Mouse (Mus musculus) frontal cortex, postnatal 10 days (tissue): ENCODE measurements at regions not wholly inside any gene's neighbourhood (a gene's known extent, or its start where the extent isn't known, plus 50 kb on each side); places are given as distances from the start of the nearest gene placed in this dataset.
A peak's percentile ranks its signal among the peaks of the same experiment; 100 is the strongest.

Experiments
- DNase-seq, 2 experiments: peaks; one replicate each; pipeline ENCODE4 v3.0.0; 2022; ENCODE audit warnings: low spot score in 2 of 2, mixed read lengths in 1 of 2

DNA sequence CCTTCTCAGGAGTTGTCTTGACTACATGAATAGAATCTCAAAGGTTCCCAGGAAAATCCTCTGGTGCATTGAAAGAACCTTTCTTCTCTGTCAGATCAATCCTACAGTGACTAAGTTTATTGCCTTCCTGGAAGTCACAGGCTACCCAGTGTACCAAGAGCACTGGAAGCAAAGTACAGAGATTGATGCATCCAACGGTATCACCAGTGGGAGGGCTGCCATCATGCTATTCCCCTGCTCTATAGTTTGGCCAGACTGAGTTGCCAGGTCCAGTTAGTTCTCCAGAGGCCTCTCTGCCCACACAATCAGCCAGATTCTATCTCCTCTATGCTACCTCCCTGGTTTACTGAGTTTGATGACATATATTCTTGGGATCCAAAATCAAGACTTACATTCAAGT is 96.9 kb upstream of the Gm6657 start:
- DNase-seq = no peak

DNA sequence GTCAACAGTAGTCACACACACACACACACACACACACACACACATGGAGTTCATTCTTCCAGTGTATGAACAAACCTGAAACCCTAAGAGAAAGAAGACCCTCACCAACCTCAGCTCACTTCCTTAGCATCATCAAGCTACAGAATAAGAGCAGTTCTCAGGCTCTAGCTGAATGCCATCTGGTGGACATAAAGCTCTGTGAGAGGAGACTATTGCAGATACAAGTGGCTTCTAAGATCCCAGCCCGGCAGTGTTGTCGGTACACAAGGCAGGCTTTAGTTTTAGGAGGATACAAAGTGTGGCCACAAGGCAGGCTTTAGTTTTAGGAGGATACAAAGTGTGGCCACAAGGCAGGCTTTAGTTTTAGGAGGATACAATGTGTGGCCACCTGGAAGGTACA is 96.3 kb upstream of the Gm6657 start:
- no peak for DNase-seq

DNA sequence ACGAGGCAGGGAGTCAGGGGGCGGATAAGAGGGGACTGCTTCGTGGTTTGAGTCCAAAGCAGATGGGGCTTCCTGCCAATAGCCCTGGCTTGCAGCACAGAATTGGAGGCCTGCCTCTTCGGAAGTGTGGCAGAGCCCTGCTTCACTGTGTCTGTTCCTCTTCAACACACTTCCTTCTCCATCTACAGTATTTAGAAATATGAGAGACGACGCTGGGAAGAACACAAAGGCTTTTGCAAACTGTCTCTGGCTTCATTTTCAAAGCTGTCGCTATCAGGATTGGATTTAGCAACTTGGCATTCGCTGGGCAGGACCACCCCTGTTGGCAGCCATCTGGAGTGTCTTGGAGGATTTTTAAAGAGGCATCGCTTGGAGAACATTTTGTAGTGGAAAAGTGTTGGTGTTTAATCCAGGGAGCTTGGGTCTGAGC is 95.3 kb upstream of the Gm6657 start:
- DNase-seq = peak; percentile 72 to 78

DNA sequence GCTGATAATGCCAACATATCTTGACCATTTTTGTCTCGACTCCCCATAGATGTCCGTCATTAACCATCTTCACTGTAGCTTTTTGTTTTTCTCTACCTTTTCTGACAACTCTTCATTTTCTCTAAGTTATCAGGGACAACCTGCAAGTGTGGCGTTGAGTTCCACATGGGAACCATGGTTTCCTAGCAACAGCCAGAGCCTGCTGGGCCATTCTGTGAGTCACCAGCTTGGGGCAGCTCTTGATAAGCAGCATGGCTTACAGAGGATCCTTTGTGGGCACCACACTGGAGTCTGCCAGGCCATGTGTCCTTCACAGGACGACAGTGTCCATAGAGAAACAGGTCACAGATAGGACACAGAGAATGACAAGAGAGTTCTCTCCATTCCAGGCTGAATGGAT is 94.3 kb upstream of the Gm6657 start:
- DNase-seq = peak in 1 of 2 experiments; percentile 21

DNA sequence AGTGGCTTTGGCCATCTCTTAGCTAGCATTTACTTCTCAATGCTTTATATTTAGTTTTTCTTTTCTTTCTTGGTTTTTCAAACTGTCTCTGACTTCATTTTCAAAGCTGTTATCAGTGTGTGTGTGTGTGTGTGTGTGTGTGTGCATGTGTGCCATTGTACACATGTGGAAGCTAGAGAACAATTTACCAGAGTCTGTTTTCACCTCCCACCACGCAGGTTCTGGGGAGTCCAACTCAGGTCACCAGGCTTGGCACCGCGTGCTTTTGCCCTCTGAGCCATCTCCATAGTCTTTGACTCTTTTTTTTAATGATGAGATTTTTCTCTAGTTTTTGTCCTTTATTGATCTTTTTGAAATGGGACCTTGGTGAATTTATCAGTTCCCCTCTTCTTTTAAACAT is 93.3 kb upstream of the Gm6657 start:
- no peak for DNase-seq

DNA sequence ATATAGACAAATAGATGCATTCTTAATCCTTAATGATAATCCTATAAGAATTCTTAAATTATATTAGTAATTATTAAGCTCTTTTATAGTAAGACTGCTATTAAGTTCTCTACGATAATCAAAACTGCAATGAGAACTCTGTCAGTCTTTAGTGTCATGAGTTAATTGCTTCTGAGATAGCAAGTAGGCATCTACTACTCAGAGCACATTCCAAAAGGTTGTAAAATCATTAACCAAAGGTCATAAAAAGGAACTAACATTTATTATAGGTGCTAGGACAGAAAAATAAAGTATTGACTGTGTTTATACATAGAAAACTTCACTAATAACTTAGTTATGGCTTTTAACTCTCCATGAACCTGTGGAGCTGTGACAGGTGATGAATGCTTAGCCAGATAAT is 84.1 kb upstream of the Gm6657 start:
- DNase-seq = no peak

DNA sequence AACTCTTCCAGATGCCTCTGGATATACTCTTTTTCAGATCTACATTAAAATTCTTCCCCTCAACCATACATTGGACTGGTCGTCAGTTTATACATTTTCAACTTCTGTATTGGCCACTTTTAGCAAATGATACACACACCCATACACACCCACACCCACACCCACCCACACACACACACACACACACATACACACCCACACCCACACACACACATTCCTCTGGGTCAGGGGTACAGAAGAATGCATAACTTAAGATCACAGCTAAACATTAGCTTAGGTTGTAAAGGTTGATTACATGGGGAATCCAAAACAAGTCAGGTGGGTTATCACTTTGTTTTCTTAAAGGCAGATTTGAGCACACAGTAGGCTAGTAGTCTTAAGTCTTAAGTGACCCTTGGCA is 75.9 kb upstream of the Gm6657 start:
- DNase-seq = no peak

DNA sequence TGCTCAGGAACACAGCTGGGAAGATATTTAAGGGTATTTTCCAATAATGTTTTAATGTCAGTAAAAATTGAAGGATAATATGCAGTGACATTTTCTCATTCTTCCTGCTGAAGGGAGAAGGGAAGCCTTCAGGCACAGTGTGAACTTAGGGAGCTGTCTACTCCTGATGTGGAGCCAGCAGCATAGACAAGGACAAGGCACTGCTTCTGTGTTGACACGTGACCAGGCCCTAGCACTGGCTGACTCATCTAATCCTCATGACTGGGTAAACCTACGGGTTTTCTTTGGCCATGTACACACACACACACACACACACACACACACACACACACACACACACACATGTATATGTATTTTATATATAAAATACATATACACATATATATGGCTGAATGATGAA is 74.8 kb upstream of the Gm6657 start:
- no peak for DNase-seq

DNA sequence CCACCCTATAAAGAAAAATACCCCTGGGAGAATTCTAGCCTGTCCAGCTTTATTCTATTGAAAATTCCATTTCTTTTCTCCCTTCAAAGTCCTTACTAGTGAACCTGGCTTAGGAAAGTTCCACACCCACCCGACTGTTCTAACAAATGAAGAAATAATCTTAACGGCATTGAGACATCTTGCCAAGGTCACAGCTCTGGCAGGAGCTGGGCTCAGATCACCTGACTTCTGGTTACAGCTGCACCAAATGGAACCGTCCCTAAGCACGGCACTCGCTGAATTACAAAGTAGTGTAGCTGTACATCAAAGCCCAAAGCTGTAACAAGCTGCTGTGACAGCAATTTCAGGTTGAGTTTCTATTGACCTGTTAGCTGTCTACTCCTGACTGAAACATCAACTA is 74.2 kb upstream of the Gm6657 start:
- DNase-seq = no peak

DNA sequence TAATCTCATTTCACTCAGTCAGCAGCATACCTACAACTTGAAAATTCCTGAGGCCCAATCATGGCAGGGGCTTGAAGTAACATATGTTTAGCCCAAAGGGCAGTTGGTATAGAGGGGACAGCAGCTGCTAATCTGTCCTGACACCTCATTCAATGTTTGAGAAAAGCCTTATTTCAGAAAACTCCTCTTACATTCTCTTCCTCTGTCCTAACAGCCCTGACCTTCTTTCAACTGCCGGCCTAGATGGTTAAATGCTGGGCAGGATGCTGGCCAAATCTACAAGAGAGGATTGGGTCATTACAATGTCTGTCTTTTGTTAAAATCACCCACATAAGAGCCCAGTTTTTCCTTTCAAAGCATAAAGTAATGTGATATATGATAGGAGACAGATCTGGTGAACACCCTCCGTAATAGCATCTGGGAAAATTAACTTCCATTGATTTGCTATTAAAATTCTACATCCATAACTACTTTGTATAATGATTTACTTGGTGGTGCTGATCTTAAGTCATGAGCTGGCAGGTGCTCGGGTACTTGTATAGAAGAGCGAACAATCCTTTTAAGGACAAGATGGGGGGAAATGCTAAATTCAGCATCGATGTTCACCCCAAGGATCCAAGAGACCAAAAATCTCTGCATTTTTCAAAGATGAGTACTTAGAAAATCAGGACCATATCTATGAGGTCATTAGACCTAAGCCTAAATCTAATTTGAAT is 64.8 kb upstream of the Gm6657 start:
- DNase-seq = no peak

DNA sequence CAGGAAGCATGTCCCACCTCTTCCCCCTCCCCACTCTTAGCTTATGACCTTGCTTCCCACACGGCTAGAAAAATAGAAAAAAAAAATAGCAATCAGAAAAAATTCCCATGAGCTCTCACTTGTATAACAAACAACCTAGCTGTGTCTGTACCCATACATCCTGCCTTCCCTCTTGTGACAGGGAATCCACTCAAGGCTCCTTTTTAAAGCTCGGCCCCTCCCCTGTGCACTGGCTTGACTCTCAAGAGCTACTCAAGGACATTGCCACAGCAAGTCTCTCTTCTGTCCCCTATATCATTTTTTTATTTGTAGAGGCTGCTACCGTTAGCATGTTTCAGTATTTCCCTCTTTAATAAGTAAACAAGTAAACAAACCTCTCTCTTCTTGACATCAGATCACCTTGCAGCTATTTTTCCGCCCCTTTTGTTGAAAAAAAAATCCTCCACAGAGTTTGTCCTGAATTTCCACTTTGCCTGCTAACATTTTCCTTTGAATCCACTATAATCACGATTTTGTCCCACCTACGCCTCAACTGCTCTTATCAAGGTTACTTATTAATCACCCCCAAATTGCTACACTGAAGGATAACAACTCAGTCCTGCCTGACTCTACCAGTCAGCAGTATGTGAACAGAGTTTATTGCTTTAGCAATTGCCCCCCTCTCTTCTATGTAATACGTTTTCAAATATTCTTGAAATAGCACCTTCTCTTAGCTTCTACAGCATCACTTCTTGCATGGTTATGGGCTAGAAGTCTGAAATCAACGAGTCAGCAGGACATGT is 61.8 kb upstream of the Gm6657 start:
- no peak for DNase-seq

DNA sequence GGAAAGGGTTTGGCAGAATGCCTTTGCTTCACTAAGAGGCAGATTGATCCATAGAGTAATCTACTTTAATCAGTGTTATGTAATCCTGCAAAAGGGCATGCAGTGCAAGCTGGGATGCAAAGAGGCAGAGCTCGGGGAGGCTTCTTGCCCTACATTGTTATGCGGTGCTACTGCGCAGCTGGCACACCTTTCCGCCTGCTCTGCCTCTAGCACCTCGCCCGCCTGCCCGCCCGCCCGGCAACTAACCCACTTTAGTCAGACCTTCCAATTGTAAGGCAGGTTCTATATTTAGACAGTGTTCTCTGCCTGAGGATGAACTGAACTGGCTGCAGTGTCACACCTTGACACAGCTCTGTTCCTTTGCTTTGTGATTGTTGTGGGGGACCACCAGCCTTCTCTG is 60.7 kb upstream of the Gm6657 start:
- DNase-seq = peak in 1 of 2 experiments; percentile 6

DNA sequence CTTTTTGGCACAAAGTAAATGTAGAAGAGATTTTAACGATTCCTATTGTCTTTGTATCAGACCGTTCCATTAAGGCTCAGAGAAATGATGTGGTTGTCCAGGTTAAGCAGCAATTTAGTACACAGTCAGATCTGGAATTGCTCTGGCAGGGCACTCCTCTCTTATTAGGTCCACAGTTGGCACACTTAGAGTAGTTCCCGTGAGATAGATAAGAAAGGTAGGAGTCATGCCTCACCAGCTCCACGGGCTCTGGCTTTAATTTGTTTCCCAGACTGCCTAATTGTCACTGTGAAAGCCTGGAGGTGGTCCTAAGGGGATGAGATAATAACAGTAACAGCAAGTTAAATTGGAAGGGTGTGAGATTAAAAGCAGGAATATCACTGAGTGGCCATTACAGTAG is 60.1 kb upstream of the Gm6657 start:
- no peak for DNase-seq

DNA sequence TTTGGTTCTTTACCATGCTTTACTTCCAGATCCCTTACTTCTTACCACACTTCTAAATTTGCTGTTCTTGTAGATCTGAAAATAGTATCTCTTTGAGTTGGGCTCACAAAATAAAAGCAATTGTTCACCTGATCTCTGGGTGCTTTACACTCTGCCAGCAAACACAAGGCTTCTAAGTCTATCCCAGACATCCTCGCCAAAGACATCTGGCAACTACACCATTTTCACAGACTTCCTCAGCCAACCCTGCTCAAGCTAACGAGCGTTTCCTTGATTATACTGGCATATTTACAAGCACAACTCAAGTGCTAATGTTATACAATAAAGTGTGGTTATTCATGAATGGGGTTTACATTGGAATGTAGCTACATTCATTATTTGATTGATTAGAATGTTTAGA is 56.8 kb upstream of the Gm6657 start:
- DNase-seq = no peak

DNA sequence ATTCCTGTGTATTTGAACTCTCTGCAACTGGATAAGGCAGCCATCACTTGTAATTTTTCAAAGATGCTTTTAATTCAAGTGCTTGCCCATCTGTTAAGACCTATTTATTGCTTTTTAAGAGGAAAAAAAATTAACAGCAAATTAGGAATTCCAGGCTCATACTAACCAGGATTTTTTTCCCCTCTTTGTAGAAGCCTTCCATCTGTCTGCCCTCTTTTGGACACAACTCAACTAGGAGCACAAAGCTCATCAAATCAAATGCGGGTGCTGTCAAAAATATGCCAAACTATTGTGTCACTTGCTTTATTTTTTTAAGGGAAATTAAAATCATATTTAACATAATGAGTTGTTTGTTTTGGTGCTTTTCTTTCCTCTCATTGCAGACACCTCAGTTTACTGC is 55.6 kb upstream of the Gm6657 start:
- DNase-seq = no peak
